Mouse (Mus musculus) large intestine, adult 2 months (tissue): ENCODE data around the gene Rab43. TPM values are rescaled to one million over a fixed set of nuclear protein-coding genes. Genes with fewer than 3 reads are reported as not detected.

ENCODE experiments used
- DNase-seq: peaks from one replicate; pipeline ENCODE4 v3.0.0-alpha.2; 2012; ENCODE audit warnings: low read depth, low spot score
- WGBS: fragments of 180-500 bp; shearing (Covaris S2); methylation state at CpG from one replicate; pipeline ENCODE4 v1.1.7; 2018; 5-methylcytosine and 5-hydroxymethylcytosine counted together
- polyA plus RNA-seq: library from polyadenylated mRNA; depleted of rRNA; stranded (reverse); fragments of >200 nt; gene quantifications from 2 replicates; pipeline ENCODE4 v1.2.3, GENCODE M21; 2012

Rab43 gene
- polyA plus RNA-seq, 1 experiment, result 48.8 TPM

GRCm38 (mm10) chr6:87762161-87762560 lies 49.8 kb downstream of the Rab43 start:
- DNase-seq, result no peak
- WGBS, result 66% methylated on average over 5 of the region's 5 CpGs

GRCm38 (mm10) chr6:87759850-87760249 lies 52.1 kb downstream of the Rab43 start:
- no peak for DNase-seq
- WGBS, result 38% methylated on average over 3 of the region's 3 CpGs

- no peak for DNase-seq
- 23% methylated on average over 3 of the region's 3 CpGs for WGBS
Observed at GRCm38 (mm10) chr6:87759404-87759803, 52.6 kb downstream of the Rab43 start.

- DNase-seq, result no peak
- WGBS, result 90% methylated on average over 8 of the region's 8 CpGs
Observed at GRCm38 (mm10) chr6:87756896-87757295, 55.1 kb downstream of the Rab43 start.

GRCm38 (mm10) chr6:87755196-87755595 lies 56.8 kb downstream of the Rab43 start:
- 87% methylated on average over 4 of the region's 4 CpGs for WGBS
- DNase-seq, result no peak

- no peak for DNase-seq
- WGBS, result 87% methylated on average over 6 of the region's 6 CpGs
Observed at GRCm38 (mm10) chr6:87751574-87751973, 60.4 kb downstream of the Rab43 start.

GRCm38 (mm10) chr6:87750184-87750910 lies 61.6 kb downstream of the Rab43 start:
- no peak for DNase-seq
- WGBS, result 80% methylated on average over 8 of the region's 8 CpGs

GRCm38 (mm10) chr6:87748531-87748930 lies 63.4 kb downstream of the Rab43 start:
- WGBS, result 82% methylated on average over 6 of the region's 6 CpGs
- no peak for DNase-seq

- DNase-seq, result no peak
- 77% methylated on average over 2 of the region's 2 CpGs for WGBS
Observed at GRCm38 (mm10) chr6:87748078-87748477, 63.9 kb downstream of the Rab43 start.

GRCm38 (mm10) chr6:87746849-87747248 lies 65.1 kb downstream of the Rab43 start:
- DNase-seq, result no peak
- 58% methylated on average over 2 of the region's 2 CpGs for WGBS

GRCm38 (mm10) chr6:87746059-87746458 lies 65.9 kb downstream of the Rab43 start:
- 39% methylated on average over 3 of the region's 3 CpGs for WGBS
- no peak for DNase-seq

GRCm38 (mm10) chr6:87745301-87745700 lies 66.7 kb downstream of the Rab43 start:
- no peak for DNase-seq
- 13% methylated on average over 1 of the region's 1 CpGs for WGBS

GRCm38 (mm10) chr6:87744632-87745031 lies 67.3 kb downstream of the Rab43 start:
- DNase-seq, result no peak
- WGBS, result 72% methylated on average over 3 of the region's 3 CpGs

- WGBS, result 69% methylated on average over 5 of the region's 5 CpGs
- no peak for DNase-seq
Observed at GRCm38 (mm10) chr6:87743281-87743680, 68.7 kb downstream of the Rab43 start.

GRCm38 (mm10) chr6:87742804-87743203 lies 69.2 kb downstream of the Rab43 start:
- 77% methylated on average over 5 of the region's 5 CpGs for WGBS
- no peak for DNase-seq

GRCm38 (mm10) chr6:87741978-87742377 lies 70.0 kb downstream of the Rab43 start:
- DNase-seq, result no peak
- 78% methylated on average over 8 of the region's 8 CpGs for WGBS

GRCm38 (mm10) chr6:87740496-87740895 lies 71.5 kb downstream of the Rab43 start:
- no peak for DNase-seq

GRCm38 (mm10) chr6:87739898-87740297 lies 72.1 kb downstream of the Rab43 start:
- 56% methylated on average over 6 of the region's 6 CpGs for WGBS
- DNase-seq, result no peak
